Mouse (Mus musculus): ENCODE results near the gene Pitpna.

GRCm38 (mm10) chr11:75657841-75658240, 69.9 kb downstream of the Pitpna start:
- TF ChIP-seq POLR2A (IDR thresholded peaks at IDR 0.05; ENCODE audit: control insufficient read depth in 1 of 2, insufficient read depth in 1 of 2, low read depth in 1 of 2, low read length in 2 of 2, poor library complexity in 1 of 2) (no peak), EP300 (IDR thresholded peaks at IDR 0.05; ENCODE audit: low read depth in 1 of 2, low read length in 2 of 2) (no peak), CTCF (IDR thresholded peaks at IDR 0.05 in 2 of 3, conservative IDR thresholded peaks at IDR 0.05 in 1 of 3; ENCODE audit: control insufficient read depth in 1 of 3, insufficient read depth in 1 of 3, low read depth in 2 of 3, low read length in 3 of 3, poor library complexity in 1 of 3, severe bottlenecking in 1 of 3) (no peak), POLR2AphosphoS2 (IDR thresholded peaks at IDR 0.05; ENCODE audit: low read length) (no peak), ZC3H11A (IDR thresholded peaks at IDR 0.05; ENCODE audit: low read depth, low read length) (no peak), MAX (IDR thresholded peaks at IDR 0.05; ENCODE audit: low read length) (no peak), USF2 (IDR thresholded peaks at IDR 0.05; ENCODE audit: borderline replicate concordance in 1 of 2, insufficient read depth in 1 of 2, low read depth in 1 of 2, low read length in 2 of 2) (no peak), MEF2A (IDR thresholded peaks at IDR 0.05; ENCODE audit: extremely low read depth, insufficient replicate concordance, low read depth, low read length, poor library complexity, severe bottlenecking) (no peak)

Measured in MEL (cell line).